Mouse (Mus musculus) myocyte (in vitro differentiated cells): ENCODE measurements around the gene Espn. TPM values are rescaled to one million over a fixed set of nuclear protein-coding genes. Genes with fewer than 3 reads are reported as not detected.

Source experiments
- H3K27me3 ChIP-seq: one replicate; pipeline ENCODE4 v1.6.1; 2011; ENCODE audit not compliant: control insufficient read depth, insufficient read depth, insufficient read length
- H3K36me3 ChIP-seq: one replicate; pipeline ENCODE4 v1.6.1; 2011; ENCODE audit not compliant: control insufficient read depth, insufficient read depth
- H3K4me2 ChIP-seq: one replicate; pipeline ENCODE4 v1.6.1; 2011; ENCODE audit warnings: low read depth, control low read depth
- H3K4me3 ChIP-seq: one replicate; pipeline ENCODE4 v1.5.1; 2011; ENCODE audit warnings: mild to moderate bottlenecking, control low read depth, moderate library complexity
- H3K79me2 ChIP-seq: one replicate; pipeline ENCODE4 v1.6.1; 2011; ENCODE audit not compliant: control insufficient read depth, insufficient read depth
- H3ac ChIP-seq: one replicate; pipeline ENCODE4 v1.6.1; 2011; ENCODE audit not compliant: control insufficient read depth, insufficient read length
- CEBPB ChIP-seq: IDR thresholded peaks from 2 replicates; pipeline ENCODE4 v1.6.1; 2011; ENCODE audit warnings: mild to moderate bottlenecking, moderate library complexity; ENCODE audit not compliant: poor library complexity, insufficient read depth, severe bottlenecking
- E2F4 ChIP-seq: IDR thresholded peaks from one replicate; pipeline ENCODE4 v1.6.1; 2011; ENCODE audit warnings: mild to moderate bottlenecking, control low read depth, moderate library complexity; ENCODE audit not compliant: insufficient read depth
- MAX ChIP-seq: IDR thresholded peaks from one replicate; pipeline ENCODE4 v1.6.1; 2011; ENCODE audit warnings: low read depth, mild to moderate bottlenecking, control low read depth
- MYOD1 ChIP-seq, 3 experiments: IDR thresholded peaks; one replicate each; pipeline ENCODE4 v1.6.1; 2011; ENCODE audit warnings: control low read depth in 2 of 3, low read depth in 2 of 3, mild to moderate bottlenecking in 2 of 3, moderate library complexity in 1 of 3; ENCODE audit not compliant: insufficient read length in 2 of 3, control insufficient read depth in 1 of 3
- MYOG ChIP-seq, 3 experiments: IDR thresholded peaks; one replicate each; pipeline ENCODE4 v1.6.1; 2011; ENCODE audit warnings: control low read depth in 2 of 3, low read depth in 2 of 3, mild to moderate bottlenecking in 2 of 3; ENCODE audit not compliant: insufficient read length in 2 of 3, control insufficient read depth in 1 of 3, insufficient read depth in 1 of 3
- POLR2A ChIP-seq: IDR thresholded peaks from one replicate; pipeline ENCODE4 v1.6.1; 2011; ENCODE audit warnings: low read depth, mild to moderate bottlenecking, control low read depth, moderate library complexity; ENCODE audit not compliant: insufficient read length
- POLR2AphosphoS2 ChIP-seq: IDR thresholded peaks from one replicate; pipeline ENCODE4 v1.6.1; 2011; ENCODE audit warnings: low read depth, control low read depth; ENCODE audit not compliant: insufficient read length
- REST ChIP-seq: IDR thresholded peaks from one replicate; pipeline ENCODE4 v1.6.1; 2011; ENCODE audit warnings: mild to moderate bottlenecking, control low read depth, moderate library complexity; ENCODE audit not compliant: insufficient read depth, insufficient read length
- SRF ChIP-seq: IDR thresholded peaks from one replicate; pipeline ENCODE4 v1.6.1; 2011; ENCODE audit warnings: low read depth; ENCODE audit not compliant: control insufficient read depth, insufficient read length
- TCF12 ChIP-seq: IDR thresholded peaks from one replicate; pipeline ENCODE4 v1.6.1; 2011; ENCODE audit warnings: mild to moderate bottlenecking, control low read depth; ENCODE audit not compliant: poor library complexity, insufficient read depth, severe bottlenecking
- TCF3 ChIP-seq: IDR thresholded peaks from one replicate; pipeline ENCODE4 v1.6.1; 2011; ENCODE audit warnings: low read depth, control low read depth; ENCODE audit not compliant: insufficient read length
- USF1 ChIP-seq: IDR thresholded peaks from one replicate; pipeline ENCODE4 v1.6.1; 2011; ENCODE audit warnings: low read depth, mild to moderate bottlenecking, control low read depth, moderate library complexity
- polyA plus RNA-seq: library from polyadenylated mRNA; unstranded; fragments of >200 nt; fragmentation: generic; extraction: Trizol; gene quantifications from one replicate; pipeline ENCODE4 v1.2.1, GENCODE M21; 2012; ENCODE audit warnings: missing spikeins

The Espn gene
- polyA plus RNA-seq, 1 experiment, result 0.65 TPM

GRCm38 (mm10) chr4:152131809-152132771 lies 20.1 kb downstream of the Espn start:
- Histone ChIP-seq H3K27me3 (peaks cover 42% of the 10 kb centered on the region), H3K79me2 (no peaks in the 10 kb centered on the region), H3K36me3 (no peaks in the 10 kb centered on the region), H3ac (no peak overlapping the region), H3K4me2 (peak overlapping the region; percentile 67), H3K4me3 (no peak overlapping the region)
- peak in 1 of 3 experiments; percentile 25 for TF ChIP-seq MYOD1 (IDR thresholded peaks at IDR 0.05; ENCODE audit: control insufficient read depth in 1 of 3, insufficient read length in 2 of 3, low read depth in 2 of 3)
- TF ChIP-seq CEBPB, result no peak
- peak in 2 of 3 experiments; percentile 1 to 16 for TF ChIP-seq MYOG (IDR thresholded peaks at IDR 0.05; ENCODE audit: control insufficient read depth in 1 of 3, insufficient read depth in 1 of 3, insufficient read length in 2 of 3, low read depth in 2 of 3)

- H3K4me3 ChIP-seq, result no peak overlapping the region
- peak in 1 of 3 experiments; percentile 1 for TF ChIP-seq MYOD1 (IDR thresholded peaks at IDR 0.05; ENCODE audit: control insufficient read depth in 1 of 3, insufficient read length in 2 of 3, low read depth in 2 of 3)
- TF ChIP-seq POLR2AphosphoS2, result no peak
- no peak for TF ChIP-seq TCF12
Observed at GRCm38 (mm10) chr4:152130771-152131653, 21.2 kb downstream of the Espn start.

DNA sequence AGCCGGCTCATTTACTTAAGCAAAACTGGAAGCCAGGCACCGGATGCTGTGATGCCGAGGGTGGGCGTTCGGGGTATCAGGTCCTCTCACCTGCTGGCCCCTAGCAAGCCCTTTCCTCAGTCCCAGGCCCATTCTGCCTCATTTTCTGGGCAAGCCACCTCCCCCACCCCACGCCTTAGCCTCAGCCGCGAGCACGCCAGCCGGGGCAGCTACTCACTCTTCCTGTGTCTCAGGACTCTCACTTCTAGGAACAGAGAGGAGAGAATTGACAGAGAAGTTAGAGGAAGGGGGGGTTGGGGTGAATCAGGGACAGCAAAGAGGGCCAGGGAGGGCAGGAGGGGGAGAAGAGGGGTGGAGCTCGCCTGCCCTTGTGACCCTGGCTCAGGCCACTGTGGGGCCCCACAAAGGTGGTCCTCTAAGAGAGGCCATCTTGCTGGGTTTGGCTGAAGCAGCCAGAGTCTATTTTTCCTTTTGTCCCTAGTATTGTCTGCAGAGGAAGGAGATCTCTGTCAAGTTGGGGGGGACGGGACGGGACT lies 22.7 kb downstream of the Espn start:
- Histone ChIP-seq H3ac (no peak overlapping the region), H3K4me2 (no peak overlapping the region), H3K27me3 (peaks cover 69% of the 10 kb centered on the region), H3K36me3 (no peaks in the 10 kb centered on the region), H3K79me2 (no peaks in the 10 kb centered on the region), H3K4me3 (no peak overlapping the region)
- TF ChIP-seq REST (no peak), TCF3 (no peak), POLR2A (no peak)

More at GRCm38 (mm10) chr4:152130771-152131653, 21.2 kb downstream of the Espn start:
- H3K4me2 ChIP-seq, result peak overlapping the region; percentile 67
- H3K79me2 ChIP-seq, result no peaks in the 10 kb centered on the region
- H3K27me3 ChIP-seq, result peaks cover 53% of the 10 kb centered on the region
- peak overlapping the region; percentile 29 for H3ac ChIP-seq
- no peaks in the 10 kb centered on the region for H3K36me3 ChIP-seq

DNA sequence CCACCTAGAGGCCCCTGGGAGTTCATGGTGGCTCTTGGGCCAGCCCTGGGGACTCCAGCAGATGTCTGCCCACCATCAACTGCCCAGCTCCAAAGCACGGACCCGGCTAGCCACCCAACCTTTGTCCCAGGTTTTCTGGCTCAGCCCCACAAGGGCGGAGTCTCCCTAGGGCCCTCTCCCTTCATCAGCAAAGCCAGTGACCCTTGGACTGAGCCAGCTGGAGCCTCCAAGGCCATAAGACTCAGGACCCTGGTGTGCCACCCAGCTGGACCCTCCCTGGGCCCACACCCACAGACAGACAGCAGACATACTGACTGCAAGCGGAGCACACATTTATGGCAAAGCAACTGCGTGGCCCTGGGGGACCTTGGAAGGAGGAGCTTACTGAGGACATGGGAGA lies 23.4 kb downstream of the Espn start:
- Histone ChIP-seq H3K4me3 (no peak overlapping the region), H3K36me3 (no peaks in the 10 kb centered on the region), H3ac (no peak overlapping the region), H3K27me3 (peaks cover 74% of the 10 kb centered on the region), H3K4me2 (no peak overlapping the region), H3K79me2 (no peaks in the 10 kb centered on the region)
- no peak for TF ChIP-seq CEBPB
- TF ChIP-seq TCF3, result no peak
- TF ChIP-seq TCF12, result no peak
- no peak for TF ChIP-seq POLR2A
- TF ChIP-seq POLR2AphosphoS2, result no peak
- no peak for TF ChIP-seq SRF
- no peak for TF ChIP-seq MAX
- TF ChIP-seq E2F4, result no peak
- no peak for TF ChIP-seq MYOG (IDR thresholded peaks at IDR 0.05; ENCODE audit: control insufficient read depth in 1 of 3, insufficient read depth in 1 of 3, insufficient read length in 2 of 3, low read depth in 2 of 3)
- no peak for TF ChIP-seq USF1
- TF ChIP-seq REST, result no peak
- no peak for TF ChIP-seq MYOD1 (IDR thresholded peaks at IDR 0.05; ENCODE audit: control insufficient read depth in 1 of 3, insufficient read length in 2 of 3, low read depth in 2 of 3)

DNA sequence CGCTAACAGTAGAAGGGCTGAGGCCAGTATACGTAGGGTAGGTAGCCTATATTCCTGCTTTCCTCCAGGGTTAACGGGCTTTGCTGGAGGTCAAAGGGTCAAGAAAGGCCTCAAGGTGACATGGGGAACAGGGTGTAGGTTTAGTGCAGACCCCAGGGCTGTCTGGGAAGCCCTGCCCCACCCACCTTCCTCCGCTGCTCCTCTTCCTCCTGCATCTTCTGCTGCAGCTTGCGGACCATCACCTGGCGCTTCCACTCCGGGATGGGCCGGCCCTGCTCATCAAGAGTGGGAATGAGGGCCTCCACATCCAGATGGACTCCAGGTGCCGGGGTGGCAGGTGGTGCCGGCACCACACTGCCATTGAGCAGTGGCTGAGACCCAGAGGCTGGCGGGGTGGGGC lies 24.3 kb downstream of the Espn start:
- Histone ChIP-seq H3ac (no peak overlapping the region), H3K79me2 (no peaks in the 10 kb centered on the region), H3K4me2 (no peak overlapping the region), H3K4me3 (no peak overlapping the region), H3K27me3 (peaks cover 71% of the 10 kb centered on the region), H3K36me3 (no peaks in the 10 kb centered on the region)
- TF ChIP-seq USF1, result no peak
- no peak for TF ChIP-seq POLR2A
- no peak for TF ChIP-seq TCF12
